In the genomic region with DNA sequence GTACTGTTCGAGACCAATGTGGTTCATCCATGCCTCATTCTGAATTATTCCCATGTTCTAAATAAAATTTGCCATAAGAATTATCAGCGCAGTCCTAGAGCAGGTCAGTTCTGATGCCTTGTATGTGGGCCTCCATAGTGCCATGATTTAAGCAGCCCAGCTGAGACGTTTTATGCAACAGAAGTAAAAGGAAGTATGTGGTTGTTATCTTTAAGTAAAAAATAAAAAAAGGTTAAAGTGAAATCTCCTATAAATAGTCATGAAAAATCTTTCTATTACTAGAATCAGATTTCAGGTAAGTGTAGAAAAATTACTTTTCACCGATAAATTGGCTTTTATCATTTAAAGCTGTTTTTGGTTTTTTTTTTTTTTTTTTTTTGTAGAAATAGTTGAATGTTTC, we compare ENCODE assay signal across 18 mouse cellular contexts.
DNase-seq lines count a peak whose midpoint lies in the region; ATAC-seq and TF ChIP-seq lines count a peak whose summit lies in the region.
"Had no signal": no experiment of that assay in that cellular context is flagged by ENCODE, and none has a peak within 500 bp of the region (broad histone marks: within the 10 kb centered on the region; RNA-seq: fewer than 3 reads in every experiment).

No protein-coding gene starts in this region.

- H3K27me3 ChIP-seq in kidney, embryonic 15.5 days = peaks cover 53% of the 10 kb centered on the region
- H3K27me3 ChIP-seq in lung, postnatal 0 days (replicated peaks; ENCODE audit: insufficient read depth, low read length) = no peaks in the 10 kb centered on the region
- H3K27me3 ChIP-seq in embryonic facial prominence, embryonic 13.5 days = no peaks in the 10 kb centered on the region
- H3K27me3 ChIP-seq: forebrain, embryonic 15.5 days; hindbrain, embryonic 13.5 days; liver, embryonic 13.5 days; Patski had no signal

- H3K4me1 ChIP-seq in kidney, embryonic 15.5 days = peaks cover 61% of the 10 kb centered on the region
- H3K4me1 ChIP-seq in lung, postnatal 0 days (ENCODE audit: insufficient read depth, low read depth, low read length) = no peaks in the 10 kb centered on the region; the same call in 1 of the 2 replicates
- no peaks in the 10 kb centered on the region for H3K4me1 ChIP-seq in lung, adult 2 months (ENCODE audit: control insufficient read depth, insufficient read depth, low read length)
- H3K4me1 ChIP-seq in embryonic facial prominence, embryonic 13.5 days = peaks cover 65% of the 10 kb centered on the region

- no peak for ATAC-seq in kidney, embryonic 15.5 days (replicated peaks; ENCODE audit: low FRiP score)
- ATAC-seq in lung, postnatal 0 days = no peak
- ATAC-seq in embryonic facial prominence, embryonic 13.5 days (ENCODE audit: insufficient number of reproducible peaks, insufficient read depth, low FRiP score, low TSS enrichment, low read depth) = no peak
- ATAC-seq: forebrain, embryonic 15.5 days; intestine, embryonic 16.5 days; Patski had no signal

- no peak overlapping the region for H3K4me3 ChIP-seq in kidney, embryonic 15.5 days (replicated peaks)
- no peak overlapping the region for H3K4me3 ChIP-seq in lung, postnatal 0 days (ENCODE audit: low read depth, low read length)
- H3K4me3 ChIP-seq in lung, adult 2 months (replicated peaks; ENCODE audit: extremely low read depth, low read depth, low read length) = no peak overlapping the region
- 0 out of 2 replicates have a peak overlapping the region, but pooled peaks have one; percentile 7 for H3K4me3 ChIP-seq in embryonic facial prominence, embryonic 13.5 days
- H3K4me3 ChIP-seq: erythroblast, embryonic 14.5 days; forebrain, embryonic 15.5 days; hindbrain, embryonic 13.5 days; liver, embryonic 13.5 days had no signal

- no peak for TF ChIP-seq POLR2A in lung, adult 2 months (IDR thresholded peaks at IDR 0.05; ENCODE audit: borderline replicate concordance, extremely low read depth, low read depth, low read length)

- TF ChIP-seq EP300 in lung, postnatal 0 days (IDR thresholded peaks at IDR 0.05) = no peak

- 76% methylated on average over 4 of the region's 4 CpGs for WGBS in kidney, embryonic 15.5 days
- WGBS in lung, postnatal 0 days = 82% methylated on average over 4 of the region's 4 CpGs
- WGBS in lung, adult 2 months = 89% methylated on average over 4 of the region's 4 CpGs
- 62% methylated on average over 4 of the region's 4 CpGs for WGBS in embryonic facial prominence, embryonic 13.5 days

- no peaks in the 10 kb centered on the region for H3K36me3 ChIP-seq in kidney, embryonic 15.5 days
- no peaks in the 10 kb centered on the region for H3K36me3 ChIP-seq in lung, postnatal 0 days (ENCODE audit: insufficient read depth, low read length)
- no peaks in the 10 kb centered on the region for H3K36me3 ChIP-seq in embryonic facial prominence, embryonic 13.5 days
- H3K36me3 ChIP-seq: forebrain, embryonic 15.5 days; hindbrain, embryonic 13.5 days; liver, embryonic 13.5 days had no signal

- no peak for DNase-seq in kidney, postnatal 14 days
- DNase-seq in lung, postnatal 0 days (ENCODE audit: low spot score) = no peak
- no peak for DNase-seq in lung, adult 2 months
- DNase-seq in layer of hippocampus, postnatal 10 days (ENCODE audit: low spot score in 2 of 2) = no peak
- DNase-seq in thymus, postnatal 4 days = no peak
- DNase-seq: adrenal gland, postnatal 10 days; cerebellum, adult 9-10 months; gastrocnemius, postnatal 36 days; liver, embryonic 13.5 days; lung, postnatal 36 days had no signal

- H3K9me3 ChIP-seq in kidney, embryonic 15.5 days (replicated peaks) = no peaks in the 10 kb centered on the region
- H3K9me3 ChIP-seq in lung, postnatal 0 days (ENCODE audit: low read length) = no peaks in the 10 kb centered on the region
- no peaks in the 10 kb centered on the region for H3K9me3 ChIP-seq in embryonic facial prominence, embryonic 13.5 days
- H3K9me3 ChIP-seq: forebrain, embryonic 15.5 days; hindbrain, embryonic 13.5 days; liver, embryonic 13.5 days had no signal

- no peak overlapping the region for H3K4me2 ChIP-seq in kidney, embryonic 15.5 days
- no peak overlapping the region for H3K4me2 ChIP-seq in lung, postnatal 0 days (replicated peaks; ENCODE audit: low read depth, low read length)
- H3K4me2 ChIP-seq in embryonic facial prominence, embryonic 13.5 days = peak overlapping the region; percentile 55
- H3K4me2 ChIP-seq: forebrain, embryonic 15.5 days; hindbrain, embryonic 13.5 days had no signal

- no peak overlapping the region for H3K9ac ChIP-seq in kidney, embryonic 15.5 days
- H3K9ac ChIP-seq in lung, postnatal 0 days (replicated peaks; ENCODE audit: low read depth) = no peak overlapping the region
- H3K9ac ChIP-seq in embryonic facial prominence, embryonic 13.5 days = 0 out of 2 replicates have a peak overlapping the region, but pooled peaks have one; percentile 49
- H3K9ac ChIP-seq: forebrain, embryonic 15.5 days; hindbrain, embryonic 13.5 days had no signal

- H3K27ac ChIP-seq in kidney, embryonic 15.5 days = peak overlapping the region; percentile 63
- peak overlapping the region; percentile 28; the same call in 1 of the 2 replicates for H3K27ac ChIP-seq in lung, postnatal 0 days (ENCODE audit: low read length)
- H3K27ac ChIP-seq in embryonic facial prominence, embryonic 13.5 days = peak overlapping the region; percentile 87
- H3K27ac ChIP-seq: forebrain, embryonic 15.5 days; stomach, postnatal 0 days had no signal

- no peak for TF ChIP-seq CTCF in lung, postnatal 0 days (IDR thresholded peaks at IDR 0.05)
- TF ChIP-seq CTCF in lung, adult 2 months (IDR thresholded peaks at IDR 0.05; ENCODE audit: insufficient read depth, low read length) = no peak

Comparison
In these comparisons a context has a peak if more than half of its experiments do, and no peak if none do; other contexts are left out.
1. H3K27ac ChIP-seq: peak in every context shown above with its lines; median percentile 87 in embryonic facial prominence, embryonic 13.5 days; 63 in kidney, embryonic 15.5 days; 28 in lung, postnatal 0 days.